Mouse (Mus musculus) ES-Bruce4 (cell line): ENCODE data around the gene Runx3. TPM values are rescaled to one million over a fixed set of nuclear protein-coding genes. Genes with fewer than 3 reads are reported as not detected.

Experiments
- H3K27ac ChIP-seq: 2 replicates; pipeline ENCODE4 v1.5.1; 2012; ENCODE audit warnings: low read length, inconsistent platforms; ENCODE audit not compliant: insufficient read depth
- H3K27me3 ChIP-seq: 2 replicates; pipeline ENCODE4 v1.6.1; 2012; ENCODE audit warnings: mild to moderate bottlenecking, low read length, inconsistent platforms; ENCODE audit not compliant: control insufficient read depth, poor library complexity, insufficient read depth, severe bottlenecking
- H3K36me3 ChIP-seq: 2 replicates; pipeline ENCODE4 v1.6.1; 2012; ENCODE audit warnings: inconsistent platforms, mild to moderate bottlenecking, low read length, moderate library complexity; ENCODE audit not compliant: control insufficient read depth, poor library complexity, insufficient read depth, severe bottlenecking
- H3K4me1 ChIP-seq: one replicate; pipeline ENCODE4 v1.8.1; 2011; ENCODE audit warnings: low read length; ENCODE audit not compliant: control insufficient read depth, insufficient read depth
- H3K4me3 ChIP-seq: 2 replicates; pipeline ENCODE4 v1.5.1; 2011; ENCODE audit warnings: low read depth, mild to moderate bottlenecking, low read length
- H3K9ac ChIP-seq: 2 replicates; pipeline ENCODE4 v1.6.1; 2012; ENCODE audit warnings: low read depth, mild to moderate bottlenecking, inconsistent platforms; ENCODE audit not compliant: poor library complexity, severe bottlenecking
- H3K9me3 ChIP-seq: replicated peaks from 2 replicates; pipeline ENCODE4 v1.6.1; 2012; ENCODE audit warnings: mild to moderate bottlenecking, low read length, inconsistent platforms; ENCODE audit not compliant: control insufficient read depth, poor library complexity, insufficient read depth, severe bottlenecking
- CTCF ChIP-seq: IDR thresholded peaks from one replicate; pipeline ENCODE4 v1.8.1; 2011; ENCODE audit warnings: low read depth, low read length
- EP300 ChIP-seq: IDR thresholded peaks from 2 replicates; pipeline ENCODE4 v1.6.1; 2011; ENCODE audit warnings: low read depth, low read length; ENCODE audit not compliant: insufficient read depth
- POLR2A ChIP-seq: IDR thresholded peaks from one replicate; pipeline ENCODE4 v1.8.1; 2011; ENCODE audit warnings: low read length; ENCODE audit not compliant: insufficient read depth
- polyA plus RNA-seq: library from polyadenylated mRNA; stranded (reverse); fragments of >200 nt; gene quantifications from 2 replicates; pipeline ENCODE4 v1.2.4, GENCODE M21; 2011; ENCODE audit warnings: low read depth; ENCODE audit not compliant: missing spikeins, insufficient read depth, insufficient read length

Gene Runx3
- 0.76 and 1.1 TPM in 2 replicates for polyA plus RNA-seq

GRCm38 (mm10) chr4:135120342-135121100 lies at the start of gene Runx3:
Runx3 (plus strand) TSS chr4:135120652.
- Histone ChIP-seq H3K4me1 (no peaks in the 10 kb centered on the region), H3K4me3 (no peak within 1 kb of the TSS), H3K9me3 (no peaks in the 10 kb centered on the region), H3K27ac (no peak within 1 kb of the TSS), H3K9ac (no peak within 1 kb of the TSS), H3K36me3 (no peaks in the 10 kb centered on the region), H3K27me3 (no peaks in the 10 kb centered on the region)
- no peak for TF ChIP-seq CTCF

GRCm38 (mm10) chr4:135072671-135073070 lies 47.8 kb upstream of the Runx3 start:
- Histone ChIP-seq H3K4me1 (no peaks in the 10 kb centered on the region), H3K27ac (no peak overlapping the region), H3K9ac (no peak overlapping the region), H3K27me3 (no peaks in the 10 kb centered on the region), H3K36me3 (no peaks in the 10 kb centered on the region), H3K4me3 (no peak overlapping the region), H3K9me3 (no peaks in the 10 kb centered on the region)
- TF ChIP-seq EP300 = no peak
- no peak for TF ChIP-seq CTCF
- no peak for TF ChIP-seq POLR2A

- Histone ChIP-seq H3K27ac (no peak overlapping the region), H3K4me1 (no peaks in the 10 kb centered on the region), H3K9me3 (no peaks in the 10 kb centered on the region), H3K4me3 (no peak overlapping the region), H3K27me3 (no peaks in the 10 kb centered on the region), H3K36me3 (no peaks in the 10 kb centered on the region), H3K9ac (no peak overlapping the region)
- TF ChIP-seq EP300 = no peak
- TF ChIP-seq POLR2A = no peak
- no peak for TF ChIP-seq CTCF
Measured at GRCm38 (mm10) chr4:135073523-135073922, 46.9 kb upstream of the Runx3 start.

GRCm38 (mm10) chr4:135074646-135075045 lies 45.8 kb upstream of the Runx3 start:
- H3K27me3 ChIP-seq = no peaks in the 10 kb centered on the region
- H3K27ac ChIP-seq = no peak overlapping the region
- no peak for TF ChIP-seq EP300
- H3K4me3 ChIP-seq = no peak overlapping the region
- no peaks in the 10 kb centered on the region for H3K36me3 ChIP-seq
- H3K9ac ChIP-seq = no peak overlapping the region
- H3K4me1 ChIP-seq = no peaks in the 10 kb centered on the region
- H3K9me3 ChIP-seq = no peaks in the 10 kb centered on the region

- Histone ChIP-seq H3K4me1 (no peaks in the 10 kb centered on the region), H3K9ac (no peak overlapping the region), H3K27ac (no peak overlapping the region), H3K9me3 (no peaks in the 10 kb centered on the region), H3K4me3 (no peak overlapping the region), H3K36me3 (no peaks in the 10 kb centered on the region), H3K27me3 (no peaks in the 10 kb centered on the region)
- TF ChIP-seq CTCF (no peak), EP300 (no peak), POLR2A (no peak)
Measured at GRCm38 (mm10) chr4:135075360-135075759, 45.1 kb upstream of the Runx3 start.

- Histone ChIP-seq H3K9me3 (no peaks in the 10 kb centered on the region), H3K9ac (no peak overlapping the region), H3K27me3 (no peaks in the 10 kb centered on the region), H3K27ac (no peak overlapping the region), H3K36me3 (no peaks in the 10 kb centered on the region), H3K4me1 (no peaks in the 10 kb centered on the region), H3K4me3 (no peak overlapping the region)
- no peak for TF ChIP-seq EP300
- no peak for TF ChIP-seq CTCF
- TF ChIP-seq POLR2A = no peak
Measured at GRCm38 (mm10) chr4:135076611-135077010, 43.8 kb upstream of the Runx3 start.
